ENCODE assay signal across 21 mouse cellular contexts in the genomic region with DNA sequence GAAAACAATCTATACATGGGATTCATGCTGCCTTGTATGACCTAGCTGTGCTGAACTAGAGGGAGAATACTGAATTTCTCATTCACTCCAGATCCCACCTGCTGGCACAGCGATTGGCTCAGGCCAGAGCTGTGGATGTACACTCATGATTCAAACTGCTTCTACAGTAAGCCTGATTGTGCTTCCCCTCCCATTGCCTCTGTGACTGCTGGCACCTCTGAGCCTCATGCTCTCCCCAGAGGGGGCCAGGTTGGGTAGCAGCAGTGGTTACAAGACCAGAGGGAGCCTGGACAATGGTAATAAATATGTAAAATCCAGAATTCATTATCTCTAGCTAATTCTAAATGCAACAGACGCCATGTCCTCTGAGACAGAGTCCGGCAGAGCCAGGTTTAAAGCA.
DNase-seq lines count a peak whose midpoint lies in the region; ATAC-seq lines count a peak whose summit lies in the region.
"Had no signal": no experiment of that assay in that cellular context is flagged by ENCODE, and none has a peak within 500 bp of the region (broad histone marks: within the 10 kb centered on the region; RNA-seq: fewer than 3 reads in every experiment).

No protein-coding gene starts in this region.

- ATAC-seq in forebrain, embryonic 12.5 days (ENCODE audit: low FRiP score): no peak; the same call in 1 of the 2 replicates
- ATAC-seq in forebrain, embryonic 11.5 days (replicated peaks; ENCODE audit: low FRiP score): no peak
- ATAC-seq in hindbrain, embryonic 13.5 days (ENCODE audit: low FRiP score): no peak
- ATAC-seq in hindbrain, embryonic 16.5 days: no peak
- ATAC-seq in neural tube, embryonic 12.5 days (ENCODE audit: low FRiP score, low read depth): 0 out of 2 replicates have a peak, but pooled peaks have one; percentile 51
- ATAC-seq in neural tube, embryonic 14.5 days (ENCODE audit: low read depth): peak; percentile 39; the same call in 1 of the 2 replicates
- ATAC-seq: CD4-positive, CD25-positive, alpha-beta regulatory T cell, adult 4 months; forebrain, embryonic 13.5 days; forebrain, postnatal 0 days had no signal

- no peak overlapping the region for H3K9ac ChIP-seq in forebrain, embryonic 12.5 days
- no peak overlapping the region for H3K9ac ChIP-seq in forebrain, embryonic 11.5 days (ENCODE audit: low read length)
- H3K9ac ChIP-seq in hindbrain, embryonic 13.5 days: 0 out of 2 replicates have a peak overlapping the region, but pooled peaks have one; percentile 24
- no peak overlapping the region for H3K9ac ChIP-seq in hindbrain, embryonic 16.5 days (ENCODE audit: low read depth, low read length)
- no peak overlapping the region for H3K9ac ChIP-seq in neural tube, embryonic 12.5 days
- H3K9ac ChIP-seq in neural tube, embryonic 14.5 days (replicated peaks; ENCODE audit: low read depth, low read length): no peak overlapping the region
- H3K9ac ChIP-seq: embryonic facial prominence, embryonic 12.5 days; forebrain, embryonic 13.5 days; forebrain, postnatal 0 days; heart, embryonic 12.5 days had no signal

- H3K27ac ChIP-seq in forebrain, embryonic 12.5 days: 0 out of 2 replicates have a peak overlapping the region, but pooled peaks have one; percentile 5
- no peak overlapping the region for H3K27ac ChIP-seq in forebrain, embryonic 11.5 days (ENCODE audit: low read depth, low read length)
- H3K27ac ChIP-seq in hindbrain, embryonic 13.5 days: peak overlapping the region; percentile 69
- H3K27ac ChIP-seq in hindbrain, embryonic 16.5 days (ENCODE audit: low read depth, low read length): no peak overlapping the region
- H3K27ac ChIP-seq in neural tube, embryonic 12.5 days: no peak overlapping the region
- no peak overlapping the region for H3K27ac ChIP-seq in neural tube, embryonic 14.5 days (ENCODE audit: low read depth, low read length)
- H3K27ac ChIP-seq: embryonic facial prominence, embryonic 12.5 days; forebrain, embryonic 13.5 days had no signal

- H3K36me3 ChIP-seq in forebrain, embryonic 12.5 days (replicated peaks): no peaks in the 10 kb centered on the region
- no peaks in the 10 kb centered on the region for H3K36me3 ChIP-seq in forebrain, embryonic 11.5 days (ENCODE audit: control insufficient read depth, insufficient read depth, low read length)
- H3K36me3 ChIP-seq in hindbrain, embryonic 13.5 days: no peaks in the 10 kb centered on the region
- H3K36me3 ChIP-seq in hindbrain, embryonic 16.5 days (ENCODE audit: control insufficient read depth, insufficient read depth, low read length): no peaks in the 10 kb centered on the region
- no peaks in the 10 kb centered on the region for H3K36me3 ChIP-seq in neural tube, embryonic 12.5 days
- no peaks in the 10 kb centered on the region for H3K36me3 ChIP-seq in neural tube, embryonic 14.5 days (ENCODE audit: control insufficient read depth, insufficient read depth, low read length)
- H3K36me3 ChIP-seq: embryonic facial prominence, embryonic 12.5 days; heart, embryonic 12.5 days had no signal

- peaks cover 36% of the 10 kb centered on the region for H3K4me1 ChIP-seq in forebrain, embryonic 12.5 days
- no peaks in the 10 kb centered on the region for H3K4me1 ChIP-seq in forebrain, embryonic 11.5 days (replicated peaks; ENCODE audit: control insufficient read depth, insufficient read depth, low read length)
- peaks cover 31% of the 10 kb centered on the region for H3K4me1 ChIP-seq in hindbrain, embryonic 13.5 days (replicated peaks)
- peaks cover 3% of the 10 kb centered on the region for H3K4me1 ChIP-seq in hindbrain, embryonic 16.5 days (ENCODE audit: control insufficient read depth, insufficient read depth, low read depth, low read length)
- H3K4me1 ChIP-seq in neural tube, embryonic 12.5 days: peaks cover 13% of the 10 kb centered on the region
- H3K4me1 ChIP-seq in neural tube, embryonic 14.5 days (ENCODE audit: control insufficient read depth, insufficient read depth, low read length): no peaks in the 10 kb centered on the region
- H3K4me1 ChIP-seq: heart, embryonic 12.5 days had no signal

- no peak overlapping the region for H3K4me2 ChIP-seq in forebrain, embryonic 12.5 days
- H3K4me2 ChIP-seq in forebrain, embryonic 11.5 days (ENCODE audit: low read depth, low read length, severe bottlenecking): no peak overlapping the region
- H3K4me2 ChIP-seq in hindbrain, embryonic 13.5 days: no peak overlapping the region
- H3K4me2 ChIP-seq in hindbrain, embryonic 16.5 days (ENCODE audit: low read length): no peak overlapping the region
- no peak overlapping the region for H3K4me2 ChIP-seq in neural tube, embryonic 12.5 days (replicated peaks)
- H3K4me2 ChIP-seq in neural tube, embryonic 14.5 days (ENCODE audit: low read depth, low read length): no peak overlapping the region
- H3K4me2 ChIP-seq: embryonic facial prominence, embryonic 12.5 days; forebrain, embryonic 13.5 days; heart, embryonic 12.5 days had no signal

- 75% methylated on average over 3 of the region's 3 CpGs for WGBS in forebrain, embryonic 12.5 days
- 88% methylated on average over 3 of the region's 3 CpGs for WGBS in forebrain, embryonic 11.5 days
- 50% methylated on average over 3 of the region's 3 CpGs for WGBS in hindbrain, embryonic 13.5 days
- 39% methylated on average over 3 of the region's 3 CpGs for WGBS in hindbrain, embryonic 16.5 days
- 65% methylated on average over 3 of the region's 3 CpGs for WGBS in neural tube, embryonic 12.5 days
- 32% methylated on average over 3 of the region's 3 CpGs for WGBS in neural tube, embryonic 14.5 days

- DNase-seq in forebrain, embryonic 11.5 days (ENCODE audit: low spot score): no peak
- DNase-seq in neural tube, embryonic 10.5 days (ENCODE audit: extremely low spot score, low spot score): no peak
- no peak for DNase-seq in adrenal gland, adult (ENCODE audit: inconsistent age in 2 of 2, low spot score in 1 of 2)
- DNase-seq: adrenal gland, postnatal 10 days; B cell, adult 2 months; cerebellum, adult 11-12 months; cerebellum, adult 9-10 months; cerebellum, postnatal 25 days; forebrain, postnatal 0 days; gastrocnemius, postnatal 14 days; heart, postnatal 36 days had no signal

- H3K27me3 ChIP-seq in forebrain, embryonic 12.5 days: no peaks in the 10 kb centered on the region
- no peaks in the 10 kb centered on the region for H3K27me3 ChIP-seq in forebrain, embryonic 11.5 days (ENCODE audit: control insufficient read depth, insufficient read depth, low read length)
- H3K27me3 ChIP-seq in hindbrain, embryonic 13.5 days: no peaks in the 10 kb centered on the region
- no peaks in the 10 kb centered on the region for H3K27me3 ChIP-seq in hindbrain, embryonic 16.5 days (replicated peaks; ENCODE audit: control insufficient read depth, insufficient read depth, low read length)
- H3K27me3 ChIP-seq in neural tube, embryonic 12.5 days (replicated peaks): no peaks in the 10 kb centered on the region
- no peaks in the 10 kb centered on the region for H3K27me3 ChIP-seq in neural tube, embryonic 14.5 days (ENCODE audit: control insufficient read depth, insufficient read depth, low read length)
- H3K27me3 ChIP-seq: embryonic facial prominence, embryonic 12.5 days; forebrain, embryonic 13.5 days; heart, embryonic 12.5 days had no signal

- H3K4me3 ChIP-seq in forebrain, embryonic 12.5 days (replicated peaks): no peak overlapping the region
- H3K4me3 ChIP-seq in forebrain, embryonic 11.5 days (ENCODE audit: low read depth, low read length): no peak overlapping the region
- H3K4me3 ChIP-seq in hindbrain, embryonic 13.5 days: no peak overlapping the region
- H3K4me3 ChIP-seq in hindbrain, embryonic 16.5 days (ENCODE audit: low read length): no peak overlapping the region
- no peak overlapping the region for H3K4me3 ChIP-seq in neural tube, embryonic 12.5 days
- H3K4me3 ChIP-seq in neural tube, embryonic 14.5 days (ENCODE audit: low read depth, low read length): no peak overlapping the region
- H3K4me3 ChIP-seq: embryonic facial prominence, embryonic 12.5 days; forebrain, embryonic 13.5 days; heart, embryonic 12.5 days had no signal

- H3K9me3 ChIP-seq in forebrain, embryonic 12.5 days: no peaks in the 10 kb centered on the region
- H3K9me3 ChIP-seq in forebrain, embryonic 11.5 days (ENCODE audit: control insufficient read depth, low read length): no peaks in the 10 kb centered on the region
- no peaks in the 10 kb centered on the region for H3K9me3 ChIP-seq in hindbrain, embryonic 13.5 days
- H3K9me3 ChIP-seq in hindbrain, embryonic 16.5 days (ENCODE audit: control insufficient read depth, low read length): no peaks in the 10 kb centered on the region
- H3K9me3 ChIP-seq in neural tube, embryonic 12.5 days: no peaks in the 10 kb centered on the region
- no peaks in the 10 kb centered on the region for H3K9me3 ChIP-seq in neural tube, embryonic 14.5 days (ENCODE audit: control insufficient read depth, low read length)
- H3K9me3 ChIP-seq: embryonic facial prominence, embryonic 12.5 days; forebrain, embryonic 13.5 days; G1E had no signal

Comparison
In these comparisons a context has a peak if more than half of its experiments do, and no peak if none do; other contexts are left out.
1. H3K27ac ChIP-seq: peak in forebrain, embryonic 12.5 days (single experiment) and hindbrain, embryonic 13.5 days (single experiment); none in forebrain, embryonic 11.5 days (single experiment), hindbrain, embryonic 16.5 days (single experiment), neural tube, embryonic 12.5 days (single experiment) and neural tube, embryonic 14.5 days (single experiment).
2. ATAC-seq: peak in neural tube, embryonic 12.5 days (single experiment) and neural tube, embryonic 14.5 days (single experiment); none in forebrain, embryonic 12.5 days (single experiment), forebrain, embryonic 11.5 days (single experiment), hindbrain, embryonic 13.5 days (single experiment) and hindbrain, embryonic 16.5 days (single experiment).